Mouse (Mus musculus) cerebellum, postnatal 25 days (tissue): ENCODE measurements around the gene Zbtb26.

Source experiments
- DNase-seq, 2 experiments: peaks; one replicate each; pipeline ENCODE4 v3.0.0; 2021; ENCODE audit warnings: mixed read lengths in 2 of 2

Gene Zbtb26

GRCm38 (mm10) chr2:37442611-37443591 is at the start of gene Zbtb26, which contains the start of the genes Zbtb6 and Rabgap1:
Zbtb26 (minus strand) TSS chr2:37443135.
Zbtb6 (minus strand) TSS chr2:37443171.
Rabgap1 (plus strand) TSS chr2:37443279.
- peak; percentile 97 for DNase-seq

GRCm38 (mm10) chr2:37488956-37489355 is 46.0 kb upstream of the Zbtb26 start:
- no peak for DNase-seq

GRCm38 (mm10) chr2:37486408-37486807 is 43.5 kb upstream of the Zbtb26 start:
- DNase-seq, result no peak

- DNase-seq, result peak in 1 of 2 experiments; percentile 43
Measured at GRCm38 (mm10) chr2:37485370-37485769, 42.4 kb upstream of the Zbtb26 start.

GRCm38 (mm10) chr2:37484165-37484564 is 41.2 kb upstream of the Zbtb26 start:
- no peak for DNase-seq

- DNase-seq, result no peak
Measured at GRCm38 (mm10) chr2:37480039-37480438, 37.1 kb upstream of the Zbtb26 start.

GRCm38 (mm10) chr2:37479559-37479958 is 36.6 kb upstream of the Zbtb26 start:
- DNase-seq, result no peak

- no peak for DNase-seq
Measured at GRCm38 (mm10) chr2:37466266-37466665, 23.3 kb upstream of the Zbtb26 start.

- no peak for DNase-seq
Measured at GRCm38 (mm10) chr2:37460707-37461106, 17.8 kb upstream of the Zbtb26 start.

GRCm38 (mm10) chr2:37452376-37452760 is 9.4 kb upstream of the Zbtb26 start:
- DNase-seq, result no peak

- peak; percentile 93 to 97 for DNase-seq
Measured at GRCm38 (mm10) chr2:37451667-37452375, 8.9 kb upstream of the Zbtb26 start.

- no peak for DNase-seq
Measured at GRCm38 (mm10) chr2:37431609-37432008, 11.3 kb downstream of the Zbtb26 start.

GRCm38 (mm10) chr2:37430593-37431464 is 12.1 kb downstream of the Zbtb26 start:
- DNase-seq, result peak; percentile 80 to 87

GRCm38 (mm10) chr2:37423671-37424070 is 19.3 kb downstream of the Zbtb26 start:
- peak in 1 of 2 experiments; percentile 17 for DNase-seq

GRCm38 (mm10) chr2:37422306-37423304 is 20.3 kb downstream of the Zbtb26 start, which contains the start of gene Rc3h2:
Rc3h2 (minus strand) TSS chr2:37422903.
- DNase-seq, result peak; percentile 92 to 95

GRCm38 (mm10) chr2:37421903-37422302 is 21.0 kb downstream of the Zbtb26 start:
- DNase-seq, result no peak

- no peak for DNase-seq
Measured at GRCm38 (mm10) chr2:37395539-37395938, 47.4 kb downstream of the Zbtb26 start.

- DNase-seq, result no peak
Measured at GRCm38 (mm10) chr2:37382921-37383320, 60.0 kb downstream of the Zbtb26 start.
